Mouse (Mus musculus) neural tube, embryonic 10.5 days (tissue): ENCODE measurements around the gene Arl6ip4.
A peak's percentile ranks its signal among the peaks of the same experiment; 100 is the strongest.

ENCODE experiments used
- DNase-seq: peaks from one replicate; pipeline ENCODE4 v3.0.0-alpha.2; 2017; ENCODE audit warnings: low spot score; ENCODE audit errors: extremely low spot score

Arl6ip4 gene

GRCm38 (mm10) chr5:124093852-124094604 lies 21.9 kb upstream of the Arl6ip4 start:
- DNase-seq, result no peak

- no peak for DNase-seq
Measured at GRCm38 (mm10) chr5:124095077-124095581, 20.8 kb upstream of the Arl6ip4 start.

GRCm38 (mm10) chr5:124095596-124096232 lies 20.2 kb upstream of the Arl6ip4 start, which contains the start of gene Abcb9:
TSS of gene Abcb9 (minus strand) at chr5:124095798.
- DNase-seq, result peak; percentile 88

- no peak for DNase-seq
Measured at GRCm38 (mm10) chr5:124098923-124099322, 17.0 kb upstream of the Arl6ip4 start.

GRCm38 (mm10) chr5:124100128-124101044 lies 15.5 kb upstream of the Arl6ip4 start:
- no peak for DNase-seq

- no peak for DNase-seq
Measured at GRCm38 (mm10) chr5:124102326-124102725, 13.6 kb upstream of the Arl6ip4 start.

GRCm38 (mm10) chr5:124103020-124103419 lies 12.9 kb upstream of the Arl6ip4 start:
- DNase-seq, result no peak

GRCm38 (mm10) chr5:124103552-124103951 lies 12.3 kb upstream of the Arl6ip4 start:
- no peak for DNase-seq

- DNase-seq, result peak; percentile 59
Measured at GRCm38 (mm10) chr5:124111077-124111741, 4.7 kb upstream of the Arl6ip4 start.

- DNase-seq, result peak; percentile 98
Measured at GRCm38 (mm10) chr5:124111742-124112497, 4.0 kb upstream of the Arl6ip4 start, which contains the start of gene Ogfod2. TSS of gene Ogfod2 (plus strand) at chr5:124112297.

- no peak for DNase-seq
Measured at GRCm38 (mm10) chr5:124112531-124112930, 3.4 kb upstream of the Arl6ip4 start.

- peak; percentile 39 for DNase-seq
Measured at GRCm38 (mm10) chr5:124113030-124113429, 2.9 kb upstream of the Arl6ip4 start.

- DNase-seq, result no peak
Measured at GRCm38 (mm10) chr5:124114276-124115025, 1.4 kb upstream of the Arl6ip4 start.

GRCm38 (mm10) chr5:124115531-124115930 lies 358 bp upstream of the Arl6ip4 start:
- DNase-seq, result no peak

- DNase-seq, result no peak
Measured at GRCm38 (mm10) chr5:124119204-124119603, 3.3 kb downstream of the Arl6ip4 start.

- no peak for DNase-seq
Measured at GRCm38 (mm10) chr5:124122357-124122756, 6.5 kb downstream of the Arl6ip4 start.

GRCm38 (mm10) chr5:124125093-124125492 lies 9.2 kb downstream of the Arl6ip4 start:
- no peak for DNase-seq

- DNase-seq, result no peak
Measured at GRCm38 (mm10) chr5:124134261-124134660, 18.4 kb downstream of the Arl6ip4 start.

GRCm38 (mm10) chr5:124138066-124138465 lies 22.2 kb downstream of the Arl6ip4 start:
- no peak for DNase-seq
